Mouse (Mus musculus) neural tube, embryonic 12.5 days (tissue): ENCODE results near the gene Gprin1. TPM values are rescaled to one million over a fixed set of nuclear protein-coding genes. Genes with fewer than 3 reads are reported as not detected.

ENCODE experiments used
- ATAC-seq: fragments of 200-750 bp; cut with Nextera tagmentation; 2 replicates; pipeline ENCODE4 v1.8.0; 2017; ENCODE audit warnings: low read depth, mild to moderate bottlenecking, moderate TSS enrichment, moderate library complexity; ENCODE audit not compliant: low FRiP score
- H3K27ac ChIP-seq: fragments of 300-500 bp; sonication (generic); 2 replicates; pipeline ENCODE4 v1.5.1; 2016
- H3K27me3 ChIP-seq: fragments of 300-500 bp; sonication (generic); replicated peaks from 2 replicates; pipeline ENCODE4 v1.6.1; 2016; ENCODE audit warnings: mild to moderate bottlenecking
- H3K36me3 ChIP-seq: fragments of 300-500 bp; sonication (generic); 2 replicates; pipeline ENCODE4 v1.6.1; 2016; ENCODE audit warnings: mild to moderate bottlenecking
- H3K4me1 ChIP-seq: fragments of 300-500 bp; sonication (generic); 2 replicates; pipeline ENCODE4 v1.6.1; 2016
- H3K4me2 ChIP-seq: fragments of 300-500 bp; sonication (generic); replicated peaks from 2 replicates; pipeline ENCODE4 v1.6.1; 2016; ENCODE audit warnings: mild to moderate bottlenecking
- H3K4me3 ChIP-seq: fragments of 300-500 bp; sonication (generic); 2 replicates; pipeline ENCODE4 v1.5.1; 2016
- H3K9ac ChIP-seq: fragments of 300-500 bp; sonication (generic); 2 replicates; pipeline ENCODE4 v1.6.1; 2016; ENCODE audit warnings: mild to moderate bottlenecking
- H3K9me3 ChIP-seq: fragments of 300-500 bp; sonication (generic); 2 replicates; pipeline ENCODE4 v1.6.1; 2016; ENCODE audit warnings: mild to moderate bottlenecking
- WGBS: fragments of 180-500 bp; shearing (Covaris S2); methylation state at CpG from one replicate; pipeline ENCODE4 v1.1.7; 2016; 5-methylcytosine and 5-hydroxymethylcytosine counted together
- polyA plus RNA-seq: library from polyadenylated mRNA; unstranded; fragments of >200 nt; fragmentation: Nextera tagmentation; extraction: Ambion mirVana; gene quantifications from 2 replicates; pipeline ENCODE4 v1.2.1, GENCODE M21; 2016

Gprin1 gene
- polyA plus RNA-seq, 1 experiment from 2014 or later, result 37.6 TPM

- Histone ChIP-seq H3K4me1 (peaks cover 48% of the 10 kb centered on the region), H3K9me3 (no peaks in the 10 kb centered on the region), H3K36me3 (no peaks in the 10 kb centered on the region), H3K4me3 (peak overlapping the region; percentile 40), H3K4me2 (peak overlapping the region; percentile 81), H3K27ac (peak overlapping the region; percentile 65), H3K9ac (peak overlapping the region; percentile 47), H3K27me3 (peaks cover 18% of the 10 kb centered on the region)
- peak; percentile 83 for ATAC-seq
- under 1% methylated on average over 43 of the region's 43 CpGs for WGBS
Measured at GRCm38 (mm10) chr13:54758045-54758755, 8.5 kb upstream of the Gprin1 start.

GRCm38 (mm10) chr13:54757093-54757830 is 7.6 kb upstream of the Gprin1 start:
- Histone ChIP-seq H3K4me3 (peak overlapping the region; percentile 40), H3K36me3 (no peaks in the 10 kb centered on the region), H3K9ac (peak overlapping the region; percentile 47; the same call in 1 of the 2 replicates), H3K27me3 (peaks cover 20% of the 10 kb centered on the region), H3K4me2 (peak overlapping the region; percentile 81), H3K27ac (peak overlapping the region; percentile 65), H3K9me3 (no peaks in the 10 kb centered on the region), H3K4me1 (peaks cover 48% of the 10 kb centered on the region)
- no peak for ATAC-seq
- 38% methylated on average over 10 of the region's 10 CpGs for WGBS

GRCm38 (mm10) chr13:54756156-54756712 is 6.6 kb upstream of the Gprin1 start:
- no peaks in the 10 kb centered on the region for H3K9me3 ChIP-seq
- no peak for ATAC-seq
- peaks cover 29% of the 10 kb centered on the region for H3K27me3 ChIP-seq
- peaks cover 48% of the 10 kb centered on the region for H3K4me1 ChIP-seq
- no peaks in the 10 kb centered on the region for H3K36me3 ChIP-seq
- no peak overlapping the region for H3K27ac ChIP-seq
- H3K4me3 ChIP-seq, result no peak overlapping the region
- no peak overlapping the region for H3K9ac ChIP-seq
- H3K4me2 ChIP-seq, result no peak overlapping the region
- WGBS, result 89% methylated on average over 8 of the region's 8 CpGs

- Histone ChIP-seq H3K9ac (no peak overlapping the region), H3K4me1 (peaks cover 46% of the 10 kb centered on the region), H3K27ac (no peak overlapping the region), H3K36me3 (no peaks in the 10 kb centered on the region), H3K9me3 (no peaks in the 10 kb centered on the region), H3K27me3 (peaks cover 34% of the 10 kb centered on the region), H3K4me2 (no peak overlapping the region; the same call in 1 of the 2 replicates), H3K4me3 (no peak overlapping the region)
- ATAC-seq, result no peak
- 24% methylated on average over 9 of the region's 9 CpGs for WGBS
Measured at GRCm38 (mm10) chr13:54755201-54755830, 5.6 kb upstream of the Gprin1 start.

GRCm38 (mm10) chr13:54754169-54755080 is 4.8 kb upstream of the Gprin1 start:
- no peak overlapping the region for H3K4me3 ChIP-seq
- H3K36me3 ChIP-seq, result no peaks in the 10 kb centered on the region
- no peaks in the 10 kb centered on the region for H3K9me3 ChIP-seq
- peaks cover 34% of the 10 kb centered on the region for H3K27me3 ChIP-seq
- no peak overlapping the region for H3K4me2 ChIP-seq
- H3K9ac ChIP-seq, result no peak overlapping the region
- H3K4me1 ChIP-seq, result peaks cover 37% of the 10 kb centered on the region
- H3K27ac ChIP-seq, result no peak overlapping the region
- WGBS, result 39% methylated on average over 12 of the region's 12 CpGs
- no peak for ATAC-seq

- Histone ChIP-seq H3K27ac (no peak overlapping the region), H3K9ac (no peak overlapping the region), H3K27me3 (peaks cover 39% of the 10 kb centered on the region), H3K4me2 (no peak overlapping the region), H3K9me3 (no peaks in the 10 kb centered on the region), H3K4me1 (peaks cover 33% of the 10 kb centered on the region; the same call in 1 of the 2 replicates), H3K4me3 (no peak overlapping the region), H3K36me3 (no peaks in the 10 kb centered on the region)
- WGBS, result 71% methylated on average over 6 of the region's 6 CpGs
- no peak for ATAC-seq
Measured at GRCm38 (mm10) chr13:54753733-54754132, 4.1 kb upstream of the Gprin1 start.

GRCm38 (mm10) chr13:54752656-54753055 is 3.0 kb upstream of the Gprin1 start:
- Histone ChIP-seq H3K27me3 (peaks cover 46% of the 10 kb centered on the region), H3K4me1 (peaks cover 34% of the 10 kb centered on the region), H3K4me3 (no peak overlapping the region), H3K4me2 (no peak overlapping the region), H3K36me3 (no peaks in the 10 kb centered on the region), H3K9ac (no peak overlapping the region), H3K27ac (no peak overlapping the region), H3K9me3 (no peaks in the 10 kb centered on the region)
- WGBS, result 71% methylated on average over 10 of the region's 10 CpGs
- no peak for ATAC-seq

GRCm38 (mm10) chr13:54750699-54751098 is 1.0 kb upstream of the Gprin1 start:
- 4% methylated on average over 8 of the region's 8 CpGs for WGBS
- Histone ChIP-seq H3K9me3 (no peaks in the 10 kb centered on the region), H3K4me3 (no peak overlapping the region), H3K36me3 (no peaks in the 10 kb centered on the region), H3K9ac (no peak overlapping the region), H3K27me3 (peaks cover 44% of the 10 kb centered on the region), H3K27ac (no peak overlapping the region), H3K4me1 (peaks cover 43% of the 10 kb centered on the region), H3K4me2 (no peak overlapping the region)
- ATAC-seq, result no peak

- Histone ChIP-seq H3K9me3 (no peaks in the 10 kb centered on the region), H3K4me3 (peak overlapping the region; percentile 72), H3K9ac (peak overlapping the region; percentile 80), H3K27me3 (peaks cover 44% of the 10 kb centered on the region), H3K27ac (peak overlapping the region; percentile 57; the same call in 1 of the 2 replicates), H3K4me2 (peak overlapping the region; percentile 77), H3K36me3 (no peaks in the 10 kb centered on the region), H3K4me1 (peaks cover 31% of the 10 kb centered on the region)
- peak; percentile 78 for ATAC-seq
- 1% methylated on average over 97 of the region's 100 CpGs for WGBS
Measured at GRCm38 (mm10) chr13:54749061-54749863, 412 bp downstream of the Gprin1 start.

GRCm38 (mm10) chr13:54748721-54749060 is 983 bp downstream of the Gprin1 start:
- H3K4me3 ChIP-seq, result peak overlapping the region; percentile 72
- no peaks in the 10 kb centered on the region for H3K36me3 ChIP-seq
- peaks cover 31% of the 10 kb centered on the region for H3K4me1 ChIP-seq
- H3K9me3 ChIP-seq, result no peaks in the 10 kb centered on the region
- 46% methylated on average over 10 of the region's 10 CpGs for WGBS
- H3K27me3 ChIP-seq, result peaks cover 41% of the 10 kb centered on the region
- peak overlapping the region; percentile 80 for H3K9ac ChIP-seq
- peak; percentile 58 for ATAC-seq
- peak overlapping the region; percentile 77 for H3K4me2 ChIP-seq
- H3K27ac ChIP-seq, result no peak overlapping the region

GRCm38 (mm10) chr13:54748190-54748589 is 1.5 kb downstream of the Gprin1 start:
- Histone ChIP-seq H3K27ac (no peak overlapping the region), H3K9ac (peak overlapping the region; percentile 80), H3K4me1 (peaks cover 31% of the 10 kb centered on the region), H3K9me3 (no peaks in the 10 kb centered on the region), H3K36me3 (no peaks in the 10 kb centered on the region), H3K4me3 (peak overlapping the region; percentile 72), H3K4me2 (peak overlapping the region; percentile 77), H3K27me3 (peaks cover 36% of the 10 kb centered on the region)
- no peak for ATAC-seq
- WGBS, result 87% methylated on average over 8 of the region's 8 CpGs
